Mouse (Mus musculus) MEL (cell line): ENCODE measurements at regions not wholly inside any gene's neighbourhood (a gene's known extent, or its start where the extent isn't known, plus 50 kb on each side); places are given as distances from the start of the nearest gene placed in this dataset.

Source experiments
- DNase-seq: peaks from one replicate; pipeline ENCODE4 v3.0.0; 2011; ENCODE audit warnings: low read depth, low spot score
- H3K27ac ChIP-seq: 2 replicates; pipeline ENCODE4 v1.5.1; 2012; ENCODE audit warnings: low read depth, mild to moderate bottlenecking, control low read depth, low read length, moderate library complexity; ENCODE audit not compliant: control insufficient read depth
- H3K27me3 ChIP-seq, 2 experiments: fragments of 150-350 bp in 1 of 2; sonication (generic) in 1 of 2; 2 replicates each; pipeline ENCODE4 v1.6.1; 2012; ENCODE audit warnings: low read length in 2 of 2, mild to moderate bottlenecking in 2 of 2, improper control_type of control experiment in 1 of 2, moderate library complexity in 1 of 2; ENCODE audit not compliant: insufficient read depth in 2 of 2, control insufficient read depth in 1 of 2
- H3K36me3 ChIP-seq, 2 experiments: 2 replicates each; pipeline ENCODE4 v1.6.1; 2012 to 2014; ENCODE audit warnings: low read length in 2 of 2, improper control_type of control experiment in 1 of 2, inconsistent platforms in 1 of 2, mild to moderate bottlenecking in 1 of 2; ENCODE audit not compliant: insufficient read depth in 2 of 2, control insufficient read depth in 1 of 2
- H3K4me1 ChIP-seq, 2 experiments: fragments of 150-350 bp in 1 of 2; sonication (generic) in 1 of 2; 2 replicates each; pipeline ENCODE4 v1.6.1; 2012; ENCODE audit warnings: low read length in 2 of 2, improper control_type of control experiment in 1 of 2, mild to moderate bottlenecking in 1 of 2; ENCODE audit not compliant: insufficient read depth in 2 of 2, control insufficient read depth in 1 of 2
- H3K4me3 ChIP-seq, 2 experiments: fragments of 150-350 bp in 1 of 2; sonication (generic) in 1 of 2; 2 replicates each; pipeline ENCODE4 v1.5.1; 2012; ENCODE audit warnings: low read depth in 2 of 2, low read length in 2 of 2, mild to moderate bottlenecking in 2 of 2, moderate library complexity in 2 of 2, control low read depth in 1 of 2, improper control_type of control experiment in 1 of 2; ENCODE audit not compliant: control insufficient read depth in 1 of 2, insufficient read depth in 1 of 2
- H3K79me2 ChIP-seq: 2 replicates; pipeline ENCODE4 v1.6.1; 2012; ENCODE audit warnings: mild to moderate bottlenecking, low read length, moderate library complexity; ENCODE audit not compliant: control insufficient read depth, poor library complexity, insufficient read depth
- H3K9ac ChIP-seq: 2 replicates; pipeline ENCODE4 v1.6.1; 2012; ENCODE audit warnings: low read depth, mild to moderate bottlenecking, control low read depth, low read length, moderate library complexity; ENCODE audit not compliant: control insufficient read depth, poor library complexity, severe bottlenecking
- H3K9me3 ChIP-seq: fragments of 150-350 bp; sonication (generic); replicated peaks from 2 replicates; pipeline ENCODE4 v1.6.1; 2012; ENCODE audit warnings: mild to moderate bottlenecking, low read length, improper control_type of control experiment, moderate library complexity; ENCODE audit not compliant: insufficient read depth
- CHD1 ChIP-seq: IDR thresholded peaks from 2 replicates; pipeline ENCODE4 v1.6.1; 2012; ENCODE audit warnings: low read depth, mild to moderate bottlenecking, inconsistent platforms, low read length, improper control_type of control experiment
- CHD2 ChIP-seq: IDR thresholded peaks from 2 replicates; pipeline ENCODE4 v1.6.1; 2011; ENCODE audit warnings: low read length, improper control_type of control experiment
- E2F4 ChIP-seq: IDR thresholded peaks from 2 replicates; pipeline ENCODE4 v1.6.1; 2011; ENCODE audit warnings: low read depth, low read length, improper control_type of control experiment, borderline replicate concordance
- ELF1 ChIP-seq: IDR thresholded peaks from 2 replicates; pipeline ENCODE4 v1.6.1; 2014; ENCODE audit warnings: low read depth, mild to moderate bottlenecking, inconsistent platforms, low read length, improper control_type of control experiment, moderate library complexity
- ETS1 ChIP-seq: IDR thresholded peaks from 2 replicates; pipeline ENCODE4 v1.6.1; 2012; ENCODE audit warnings: low read depth, mild to moderate bottlenecking, inconsistent platforms, low read length, improper control_type of control experiment, moderate library complexity
- GATA1 ChIP-seq: IDR thresholded peaks from 2 replicates; pipeline ENCODE4 v1.6.1; 2011; ENCODE audit warnings: low read depth, low read length, improper control_type of control experiment
- HCFC1 ChIP-seq: IDR thresholded peaks from 2 replicates; pipeline ENCODE4 v1.6.1; 2012; ENCODE audit warnings: low read depth, mild to moderate bottlenecking, inconsistent platforms, low read length, improper control_type of control experiment, moderate library complexity
- JUND ChIP-seq: IDR thresholded peaks from 2 replicates; pipeline ENCODE4 v1.6.1; 2011; ENCODE audit warnings: low read depth, mild to moderate bottlenecking, improper control_type of control experiment, low read length
- KAT2A ChIP-seq: conservative IDR thresholded peaks from 2 replicates; pipeline ENCODE4 v1.6.1; 2012; ENCODE audit warnings: low read depth, low read length, improper control_type of control experiment, inconsistent platforms
- MEF2A ChIP-seq: IDR thresholded peaks from 2 replicates; pipeline ENCODE4 v1.6.1; 2014; ENCODE audit warnings: low read depth, mild to moderate bottlenecking, inconsistent platforms, low read length, improper control_type of control experiment; ENCODE audit not compliant: poor library complexity, insufficient replicate concordance, severe bottlenecking; ENCODE audit errors: extremely low read depth
- MXI1 ChIP-seq: IDR thresholded peaks from 2 replicates; pipeline ENCODE4 v1.6.1; 2011; ENCODE audit warnings: mild to moderate bottlenecking, low read depth, low read length, improper control_type of control experiment
- NELFE ChIP-seq: IDR thresholded peaks from 2 replicates; pipeline ENCODE4 v1.6.1; 2011; ENCODE audit warnings: low read depth, low read length, improper control_type of control experiment
- NRF1 ChIP-seq: IDR thresholded peaks from 2 replicates; pipeline ENCODE4 v1.6.1; 2014; ENCODE audit warnings: low read depth, mild to moderate bottlenecking, inconsistent platforms, low read length, improper control_type of control experiment, moderate library complexity; ENCODE audit not compliant: poor library complexity, insufficient read depth, severe bottlenecking
- POLR2AphosphoS2 ChIP-seq: IDR thresholded peaks from 2 replicates; pipeline ENCODE4 v1.6.1; 2011; ENCODE audit warnings: low read length, improper control_type of control experiment
- SIN3A ChIP-seq: IDR thresholded peaks from 2 replicates; pipeline ENCODE4 v1.6.1; 2012; ENCODE audit warnings: low read length, improper control_type of control experiment, inconsistent platforms
- UBTF ChIP-seq: IDR thresholded peaks from 2 replicates; pipeline ENCODE4 v1.6.1; 2012; ENCODE audit warnings: low read depth, mild to moderate bottlenecking, inconsistent platforms, low read length, improper control_type of control experiment, moderate library complexity, borderline replicate concordance; ENCODE audit not compliant: insufficient read depth
- USF2 ChIP-seq, 2 experiments: IDR thresholded peaks; 2 replicates each; pipeline ENCODE4 v1.6.1; 2011 to 2012; ENCODE audit warnings: improper control_type of control experiment in 2 of 2, low read length in 2 of 2, borderline replicate concordance in 1 of 2, inconsistent platforms in 1 of 2, low read depth in 1 of 2, mild to moderate bottlenecking in 1 of 2; ENCODE audit not compliant: insufficient read depth in 1 of 2
- ZC3H11A ChIP-seq: IDR thresholded peaks from 2 replicates; pipeline ENCODE4 v1.6.1; 2012; ENCODE audit warnings: low read depth, mild to moderate bottlenecking, inconsistent platforms, low read length, improper control_type of control experiment
- ZMIZ1 ChIP-seq: IDR thresholded peaks from 2 replicates; pipeline ENCODE4 v1.6.1; 2012; ENCODE audit warnings: low read depth, mild to moderate bottlenecking, inconsistent platforms, low read length, improper control_type of control experiment, moderate library complexity
- ZNF384 ChIP-seq: IDR thresholded peaks from 2 replicates; pipeline ENCODE4 v1.6.1; 2012; ENCODE audit warnings: low read depth, mild to moderate bottlenecking, inconsistent platforms, low read length, improper control_type of control experiment

DNA sequence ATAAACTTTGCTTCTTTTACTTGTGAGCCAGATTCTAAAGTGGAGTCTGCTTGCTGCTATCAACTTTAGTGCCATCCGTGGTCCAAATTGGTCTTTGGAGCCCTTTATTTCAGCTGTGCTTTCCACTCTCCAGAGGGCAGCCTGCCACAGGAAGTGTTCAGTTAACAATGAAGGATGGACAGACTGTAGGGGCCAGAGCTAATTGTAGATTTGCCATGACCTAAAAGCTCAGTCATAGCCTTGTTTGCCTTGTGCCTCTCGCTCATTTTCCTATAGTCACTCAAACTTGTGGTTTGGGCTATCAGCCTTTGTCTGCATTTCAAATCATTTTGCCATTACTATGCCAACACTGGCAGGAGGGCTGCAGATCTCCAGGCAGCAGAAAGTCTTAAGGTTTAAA is 131.8 kb upstream of the Vegfc start:
- no peak for DNase-seq
- Histone ChIP-seq H3K36me3 (no peaks in the 10 kb centered on the region), H3K27me3 (no peaks in the 10 kb centered on the region), H3K27ac (no peak overlapping the region), H3K9me3 (no peaks in the 10 kb centered on the region), H3K4me1 (no peaks in the 10 kb centered on the region), H3K79me2 (no peaks in the 10 kb centered on the region), H3K4me3 (no peak overlapping the region), H3K9ac (no peak overlapping the region)
- TF ChIP-seq NRF1 (no peak), JUND (no peak), SIN3A (no peak), CHD1 (no peak), UBTF (no peak), MXI1 (no peak), NELFE (no peak), HCFC1 (no peak), E2F4 (no peak), GATA1 (no peak), ETS1 (no peak), CHD2 (no peak), ZNF384 (no peak), ZC3H11A (no peak), ZMIZ1 (no peak), ELF1 (no peak)

DNA sequence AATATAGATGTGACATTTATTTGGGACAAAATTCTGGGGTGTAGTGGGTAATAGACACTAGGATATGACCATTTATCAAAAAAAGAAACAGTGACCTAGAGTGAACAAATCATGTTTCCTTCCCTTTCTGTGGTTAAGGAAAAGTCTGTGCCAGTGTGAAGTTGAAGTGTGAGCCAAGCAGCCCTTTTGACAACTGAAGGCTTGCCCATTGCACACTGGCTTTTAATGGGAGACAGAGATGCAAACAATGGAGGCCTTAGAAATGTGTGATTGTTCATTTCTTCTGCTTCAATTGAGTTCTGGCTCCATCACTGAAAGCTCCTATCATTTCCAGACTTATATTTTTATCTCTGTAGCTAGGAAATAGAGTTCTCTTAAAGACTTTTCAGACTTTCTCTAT is 130.0 kb upstream of the Vegfc start:
- no peak for TF ChIP-seq UBTF
- TF ChIP-seq CHD1, result no peak
- TF ChIP-seq KAT2A, result no peak
- TF ChIP-seq USF2 (IDR thresholded peaks at IDR 0.05; ENCODE audit: borderline replicate concordance in 1 of 2, insufficient read depth in 1 of 2, low read depth in 1 of 2, low read length in 2 of 2), result no peak
- TF ChIP-seq GATA1, result no peak
- TF ChIP-seq MEF2A, result no peak
- TF ChIP-seq POLR2AphosphoS2, result no peak
- Histone ChIP-seq H3K36me3 (no peaks in the 10 kb centered on the region), H3K79me2 (no peaks in the 10 kb centered on the region), H3K9ac (no peak overlapping the region), H3K27me3 (no peaks in the 10 kb centered on the region), H3K4me1 (no peaks in the 10 kb centered on the region), H3K9me3 (no peaks in the 10 kb centered on the region), H3K27ac (no peak overlapping the region), H3K4me3 (no peak overlapping the region)
- DNase-seq, result no peak
